Mouse (Mus musculus) heart, adult 2 months (tissue): ENCODE measurements around the gene Pdilt. TPM values are rescaled to one million over a fixed set of nuclear protein-coding genes. Genes with fewer than 3 reads are reported as not detected.

Experiments used
- DNase-seq, 2 experiments: peaks; one replicate each; pipeline ENCODE4 v3.0.0; 2021
- H3K27ac ChIP-seq: fragments of 200-600 bp; 2 replicates; pipeline ENCODE4 v1.8.1; 2022
- H3K27me3 ChIP-seq: fragments of 200-500 bp; 2 replicates; pipeline ENCODE4 v1.6.1; 2012; ENCODE audit warnings: mild to moderate bottlenecking, low read length, inconsistent platforms, mixed read lengths; ENCODE audit not compliant: control insufficient read depth, insufficient read depth
- H3K36me3 ChIP-seq: fragments of 200-500 bp; 2 replicates; pipeline ENCODE4 v1.6.1; 2012; ENCODE audit warnings: low read length, inconsistent platforms; ENCODE audit not compliant: control insufficient read depth, insufficient read depth
- H3K4me1 ChIP-seq: fragments of 200-500 bp; 2 replicates; pipeline ENCODE4 v1.6.1; 2011; ENCODE audit warnings: low read length; ENCODE audit not compliant: control insufficient read depth, insufficient read depth
- H3K4me3 ChIP-seq: fragments of 200-600 bp; 2 replicates; pipeline ENCODE4 v1.8.1; 2022
- H3K79me2 ChIP-seq: fragments of 200-500 bp; replicated peaks from 2 replicates; pipeline ENCODE4 v1.6.1; 2012; ENCODE audit warnings: mild to moderate bottlenecking, inconsistent platforms, low read length, moderate library complexity, mixed read lengths; ENCODE audit not compliant: control insufficient read depth, insufficient read depth
- H3K9ac ChIP-seq: fragments of 200-500 bp; 2 replicates; pipeline ENCODE4 v1.6.1; 2012; ENCODE audit warnings: low read depth, mild to moderate bottlenecking, control low read depth, inconsistent platforms, low read length, mixed read lengths
- CTCF ChIP-seq: fragments of 200-600 bp; IDR thresholded peaks from 2 replicates; pipeline ENCODE4 v1.8.1; 2022; ENCODE audit warnings: antibody characterized with exemption, mild to moderate bottlenecking, moderate library complexity
- EP300 ChIP-seq: fragments of 200-500 bp; IDR thresholded peaks from 2 replicates; pipeline ENCODE4 v1.6.1; 2011; ENCODE audit warnings: low read depth, low read length, control low read depth; ENCODE audit not compliant: insufficient read depth
- POLR2A ChIP-seq: fragments of 200-500 bp; IDR thresholded peaks from 2 replicates; pipeline ENCODE4 v1.6.1; 2011; ENCODE audit warnings: mild to moderate bottlenecking, low read depth, low read length, control low read depth; ENCODE audit not compliant: insufficient read depth
- WGBS: fragments of 180-500 bp; shearing (Covaris S2); methylation state at CpG from one replicate; pipeline ENCODE4 v1.1.7; 2018; 5-methylcytosine and 5-hydroxymethylcytosine counted together
- intact Hi-C: fragments of 180-260 bp; cut with DNase I; formaldehyde crosslinking; loops from one replicate; pipeline ENCODE4 v1.15.1; 2025
- polyA plus RNA-seq: library from polyadenylated mRNA; depleted of rRNA; stranded (reverse); fragments of >200 nt; gene quantifications from 2 replicates; pipeline ENCODE4 v1.2.3, GENCODE M21; 2012
- total RNA-seq, 2 experiments: library from RNA; stranded (reverse); gene quantifications; 2 replicates each; pipeline ENCODE4 v1.2.3; 2021

Pdilt gene
- total and polyA plus RNA-seq, 3 experiments: 0.06 TPM; not detected in 2

DNA sequence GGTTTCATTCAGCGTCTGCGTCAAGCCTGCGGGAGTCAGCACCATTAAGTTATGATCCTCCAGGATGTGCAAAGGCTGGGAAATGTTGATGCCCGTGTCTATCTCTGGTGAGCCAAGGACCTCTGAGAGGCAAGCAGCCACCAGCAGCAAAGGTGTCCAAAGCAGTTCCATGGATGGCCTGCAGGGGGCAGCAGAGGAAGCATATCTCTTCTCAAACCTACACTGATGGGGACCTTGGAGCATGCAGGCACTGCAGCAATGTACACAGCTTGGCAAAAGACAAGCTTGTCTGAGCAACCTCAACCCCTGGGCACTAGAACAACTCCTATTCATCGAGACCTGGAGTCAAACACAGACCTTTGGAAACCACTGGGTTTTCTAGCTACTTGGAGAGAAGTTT, 3.6 kb downstream of the Pdilt start:
- intact Hi-C loops: loop anchor here (10.0 kb wide), 3 partner anchors 155 to 755 kb away; no protein-coding TSS in a partner anchor
- Histone ChIP-seq H3K4me3 (no peak overlapping the region), H3K36me3 (no peaks in the 10 kb centered on the region), H3K4me1 (no peaks in the 10 kb centered on the region), H3K27ac (no peak overlapping the region), H3K79me2 (no peaks in the 10 kb centered on the region), H3K27me3 (no peaks in the 10 kb centered on the region), H3K9ac (no peak overlapping the region)
- TF ChIP-seq EP300 (no peak), CTCF (peak; percentile 88)
- DNase-seq: peak; percentile 40 to 69
- whole genome bisulfite sequencing: 40% methylated on average over 5 of the region's 5 CpGs

DNA sequence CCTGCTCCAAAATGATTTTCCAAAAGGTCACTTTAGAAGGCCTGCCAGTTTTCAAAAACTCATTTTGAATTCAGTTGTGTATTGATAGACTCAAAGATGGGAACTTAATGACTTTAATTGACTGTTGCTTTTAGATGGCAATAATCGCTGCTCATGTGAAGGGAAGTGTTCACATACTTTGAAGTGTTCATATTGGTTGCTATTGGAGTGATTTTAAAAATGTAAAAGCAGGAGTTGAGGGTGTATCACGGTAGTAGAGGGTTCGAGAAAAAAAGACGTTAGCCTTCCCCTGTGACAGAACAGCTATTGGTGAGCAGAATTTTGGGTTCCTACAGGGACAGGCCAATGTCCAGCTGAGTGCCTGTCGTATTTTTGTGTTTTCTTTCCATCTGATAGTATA, 4.1 kb downstream of the Pdilt start, which contains the start of gene Acsm5:
TSS of gene Acsm5 (plus strand) at position 301 of the 400 bp plus-strand sequence.
- WGBS: 62% methylated on average over 5 of the region's 5 CpGs
- Histone ChIP-seq H3K36me3 (no peaks in the 10 kb centered on the region), H3K79me2 (no peaks in the 10 kb centered on the region), H3K4me1 (no peaks in the 10 kb centered on the region), H3K9ac (no peak within 1 kb of the TSS), H3K27ac (no peak within 1 kb of the TSS), H3K27me3 (no peaks in the 10 kb centered on the region), H3K4me3 (no peak within 1 kb of the TSS)
- TF ChIP-seq CTCF (no peak), EP300 (no peak), POLR2A (no peak)
- intact Hi-C loops: loop anchor here (10.0 kb wide), 3 partner anchors 156 to 754 kb away; no protein-coding TSS in a partner anchor
- no peak for DNase-seq

DNA sequence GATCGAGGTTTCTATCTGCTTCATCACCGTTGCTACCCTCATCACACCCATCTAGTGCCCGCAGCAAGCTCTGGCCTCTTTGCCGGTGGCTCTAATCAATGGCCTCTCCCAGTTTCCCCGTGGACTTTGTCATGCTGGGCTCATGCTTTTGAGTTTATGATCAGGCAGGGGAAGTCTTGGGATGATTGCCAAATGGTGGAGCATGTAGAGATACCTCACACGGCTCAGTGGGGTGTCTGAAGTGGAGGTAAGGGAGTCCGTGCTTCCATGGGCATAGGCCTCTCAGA, 7.1 kb downstream of the Pdilt start:
- no peaks in the 10 kb centered on the region for H3K27me3 ChIP-seq
- no peak for TF ChIP-seq POLR2A
- no peak for TF ChIP-seq EP300
- no peak for TF ChIP-seq CTCF
- H3K36me3 ChIP-seq: no peaks in the 10 kb centered on the region
- WGBS: 69% methylated on average over 7 of the region's 7 CpGs
- H3K4me1 ChIP-seq: no peaks in the 10 kb centered on the region
- H3K79me2 ChIP-seq: no peaks in the 10 kb centered on the region
- no peak overlapping the region for H3K4me3 ChIP-seq
- H3K27ac ChIP-seq: no peak overlapping the region
- intact Hi-C loops: loop anchor here (10.0 kb wide), 3 partner anchors 159 to 751 kb away; no protein-coding TSS in a partner anchor
- H3K9ac ChIP-seq: no peak overlapping the region
- DNase-seq: no peak

DNA sequence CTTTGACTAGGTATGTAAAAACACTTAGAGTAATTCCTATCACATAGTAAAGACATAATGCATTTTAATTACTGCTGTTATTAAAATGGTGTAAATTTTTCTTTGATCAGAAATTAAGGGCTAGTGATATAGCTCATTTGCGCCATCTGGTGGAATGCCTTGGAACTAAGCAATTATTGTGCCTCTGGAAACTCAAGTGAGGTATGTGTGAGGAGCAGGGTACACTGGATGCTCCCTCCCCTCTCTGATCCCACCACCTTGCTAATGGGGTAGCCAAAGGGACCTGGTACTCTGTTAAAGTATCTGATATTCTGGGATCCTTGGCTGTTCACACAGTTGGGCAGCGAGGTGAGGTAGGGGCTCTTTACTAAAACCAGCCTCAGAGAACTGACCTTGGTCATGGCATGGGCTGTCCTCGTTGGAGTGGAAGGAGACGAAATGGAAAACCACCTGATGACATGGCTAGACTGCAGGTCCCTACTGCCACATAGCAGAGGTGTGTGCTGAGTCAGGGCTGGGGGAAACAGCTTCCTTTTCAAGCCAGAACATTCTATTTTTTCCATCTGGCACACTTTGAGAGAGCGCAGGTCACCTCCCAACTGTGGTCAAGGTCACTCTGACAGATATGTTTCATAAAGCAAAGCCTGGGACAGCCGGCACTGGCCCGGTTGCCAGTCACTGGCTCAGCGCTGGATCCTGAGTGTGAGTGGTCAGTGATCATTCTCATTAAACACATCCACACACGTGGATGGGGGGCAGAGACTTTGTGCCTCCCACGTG, 7.6 kb downstream of the Pdilt start:
- Histone ChIP-seq H3K79me2 (no peaks in the 10 kb centered on the region), H3K4me1 (no peaks in the 10 kb centered on the region), H3K4me3 (no peak overlapping the region), H3K36me3 (no peaks in the 10 kb centered on the region), H3K27ac (no peak overlapping the region), H3K27me3 (no peaks in the 10 kb centered on the region), H3K9ac (no peak overlapping the region)
- no peak for TF ChIP-seq EP300
- peak; percentile 83 for TF ChIP-seq CTCF
- 53% methylated on average over 10 of the region's 10 CpGs for WGBS
- intact Hi-C loops: loop anchor here (10.0 kb wide), 3 partner anchors 159 to 751 kb away; no protein-coding TSS in a partner anchor
- no peak for DNase-seq

DNA sequence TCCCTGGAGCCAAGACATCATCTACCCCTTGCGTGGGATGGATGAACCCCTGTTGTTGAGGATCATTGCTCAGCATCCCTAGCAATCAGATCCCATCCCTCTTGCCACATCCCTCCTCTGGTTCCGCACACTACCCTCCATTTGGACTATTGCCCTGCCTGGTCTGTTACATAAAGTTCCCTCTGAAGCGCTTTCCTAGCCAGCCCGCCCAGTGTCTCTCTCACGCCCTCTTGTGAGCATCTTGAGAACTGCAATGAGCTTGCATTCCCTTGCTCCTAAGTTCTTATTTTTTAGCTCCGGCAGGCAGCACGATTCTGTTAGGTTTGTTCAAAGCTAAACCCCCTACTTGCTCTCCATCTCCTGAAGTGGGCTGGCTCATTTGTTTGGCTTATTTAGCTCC, 10.2 kb downstream of the Pdilt start:
- WGBS: 36% methylated on average over 7 of the region's 7 CpGs
- no peak overlapping the region for H3K27ac ChIP-seq
- intact Hi-C loops: loop anchor here (10.0 kb wide), 3 partner anchors 162 to 748 kb away; no protein-coding TSS in a partner anchor
- H3K9ac ChIP-seq: no peak overlapping the region
- no peaks in the 10 kb centered on the region for H3K79me2 ChIP-seq
- no peak overlapping the region for H3K4me3 ChIP-seq
- no peaks in the 10 kb centered on the region for H3K36me3 ChIP-seq
- DNase-seq: no peak
- H3K27me3 ChIP-seq: no peaks in the 10 kb centered on the region
- no peaks in the 10 kb centered on the region for H3K4me1 ChIP-seq
- no peak for TF ChIP-seq POLR2A
- TF ChIP-seq CTCF: peak; percentile 57

DNA sequence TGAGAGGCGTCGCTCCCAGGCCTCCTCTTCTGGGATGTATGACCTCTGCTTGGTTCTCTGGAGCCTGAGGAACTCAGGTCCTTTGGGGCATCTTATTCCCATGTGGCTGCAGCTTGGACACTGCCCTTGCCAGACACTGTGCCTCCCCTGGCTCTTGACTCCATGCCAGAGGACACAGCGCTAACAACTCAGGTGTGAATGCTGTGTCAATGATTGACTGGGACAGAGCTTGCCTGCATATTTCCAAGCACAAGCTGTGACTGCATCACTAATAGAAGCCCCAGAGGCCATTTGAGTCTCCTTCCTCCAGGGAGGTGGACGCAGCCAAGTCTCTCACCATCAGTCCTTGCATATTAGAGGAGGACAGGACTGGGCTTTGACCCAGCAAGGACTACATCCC, 12.1 kb downstream of the Pdilt start:
- H3K9ac ChIP-seq: no peak overlapping the region
- H3K27me3 ChIP-seq: no peaks in the 10 kb centered on the region
- TF ChIP-seq CTCF (no peak), EP300 (no peak), POLR2A (no peak)
- no peaks in the 10 kb centered on the region for H3K79me2 ChIP-seq
- no peak overlapping the region for H3K4me3 ChIP-seq
- H3K36me3 ChIP-seq: no peaks in the 10 kb centered on the region
- 78% methylated on average over 4 of the region's 4 CpGs for WGBS
- DNase-seq: no peak
- intact Hi-C loops: loop anchor here (10.0 kb wide), 3 partner anchors 164 to 746 kb away; no protein-coding TSS in a partner anchor
- no peaks in the 10 kb centered on the region for H3K4me1 ChIP-seq
- H3K27ac ChIP-seq: no peak overlapping the region
